Mouse (Mus musculus) heart, embryonic 13.5 days (tissue): ENCODE data around the gene Cdkn2c. TPM values are rescaled to one million over a fixed set of nuclear protein-coding genes. Genes with fewer than 3 reads are reported as not detected.

Experiments used
- ATAC-seq: fragments of 200-750 bp; cut with Nextera tagmentation; 2 replicates; pipeline ENCODE4 v1.8.0; 2017; ENCODE audit warnings: moderate TSS enrichment; ENCODE audit not compliant: insufficient number of reproducible peaks, low FRiP score, low TSS enrichment; ENCODE audit errors: extremely low read depth
- H3K27ac ChIP-seq: fragments of 300-500 bp; sonication (generic); replicated peaks from 2 replicates; pipeline ENCODE4 v1.5.1; 2015; ENCODE audit warnings: moderate library complexity, mild to moderate bottlenecking, inconsistent platforms
- H3K27me3 ChIP-seq: fragments of 300-500 bp; sonication (generic); replicated peaks from 2 replicates; pipeline ENCODE4 v1.6.1; 2015; ENCODE audit warnings: mild to moderate bottlenecking, inconsistent platforms
- H3K36me3 ChIP-seq: fragments of 300-500 bp; sonication (generic); 2 replicates; pipeline ENCODE4 v1.6.1; 2015; ENCODE audit warnings: mild to moderate bottlenecking, inconsistent platforms
- H3K4me1 ChIP-seq: fragments of 300-500 bp; sonication (generic); 2 replicates; pipeline ENCODE4 v1.6.1; 2015; ENCODE audit warnings: inconsistent platforms
- H3K4me2 ChIP-seq: fragments of 300-500 bp; sonication (generic); 2 replicates; pipeline ENCODE4 v1.6.1; 2015; ENCODE audit warnings: inconsistent platforms, mild to moderate bottlenecking, moderate library complexity
- H3K4me3 ChIP-seq: fragments of 300-500 bp; sonication (generic); 2 replicates; pipeline ENCODE4 v1.5.1; 2015; ENCODE audit warnings: moderate library complexity, mild to moderate bottlenecking, inconsistent platforms
- H3K9ac ChIP-seq: fragments of 300-500 bp; sonication (generic); 2 replicates; pipeline ENCODE4 v1.6.1; 2015; ENCODE audit warnings: inconsistent platforms, mild to moderate bottlenecking, moderate library complexity
- H3K9me3 ChIP-seq: fragments of 300-500 bp; sonication (generic); 2 replicates; pipeline ENCODE4 v1.6.1; 2016; ENCODE audit warnings: inconsistent platforms
- WGBS: fragments of 180-500 bp; shearing (Covaris S2); methylation state at CpG from one replicate; pipeline ENCODE4 v1.1.7; 2015; ENCODE audit warnings: mixed read lengths; 5-methylcytosine and 5-hydroxymethylcytosine counted together
- polyA plus RNA-seq: library from polyadenylated mRNA; unstranded; fragments of >200 nt; fragmentation: Nextera tagmentation; extraction: Ambion mirVana; gene quantifications from 2 replicates; pipeline ENCODE4 v1.2.1, GENCODE M21; 2015

The Cdkn2c gene
- polyA plus RNA-seq, 1 experiment from 2014 or later = 10.0 TPM

- H3K4me3 ChIP-seq = no peak overlapping the region
- no peak for ATAC-seq
- no peaks in the 10 kb centered on the region for H3K27me3 ChIP-seq
- no peak overlapping the region for H3K27ac ChIP-seq
- H3K9ac ChIP-seq = no peak overlapping the region
- no peaks in the 10 kb centered on the region for H3K36me3 ChIP-seq
- WGBS = 55% methylated on average over 2 of the region's 2 CpGs
- H3K4me1 ChIP-seq = no peaks in the 10 kb centered on the region
- H3K4me2 ChIP-seq = no peak overlapping the region
- no peaks in the 10 kb centered on the region for H3K9me3 ChIP-seq
These were observed 36.8 kb downstream of the Cdkn2c start for GRCm38 (mm10) chr4:109630215-109630614.

- Histone ChIP-seq H3K27ac (no peak overlapping the region), H3K9ac (no peak overlapping the region), H3K27me3 (no peaks in the 10 kb centered on the region), H3K4me1 (no peaks in the 10 kb centered on the region), H3K9me3 (no peaks in the 10 kb centered on the region), H3K4me3 (no peak overlapping the region), H3K36me3 (no peaks in the 10 kb centered on the region), H3K4me2 (no peak overlapping the region)
- ATAC-seq = no peak
- WGBS = 69% methylated on average over 4 of the region's 4 CpGs
These were observed 54.4 kb downstream of the Cdkn2c start for GRCm38 (mm10) chr4:109612596-109612995.

Other genes starting within 250 kb of the Cdkn2c start
- gene Rnf11, start 182.5 kb downstream of the Cdkn2c start, polyA plus RNA-seq = 42.6 and 45.0 TPM in 2 replicates
- not detected in 2 replicates for gene 4930522H14Rik, start 135.9 kb downstream of the Cdkn2c start, polyA plus RNA-seq
- gene Faf1, start 9.4 kb upstream of the Cdkn2c start, polyA plus RNA-seq = 18.3 and 20.4 TPM in 2 replicates